Mouse (Mus musculus) hindbrain, postnatal 0 days (tissue): ENCODE measurements around the gene Tiam1. TPM values are rescaled to one million over a fixed set of nuclear protein-coding genes. Genes with fewer than 3 reads are reported as not detected.
A peak's percentile ranks its signal among the peaks of the same experiment; 100 is the strongest.

Experiments used
- ATAC-seq: fragments of 200-750 bp; cut with Nextera tagmentation; 2 replicates; pipeline ENCODE4 v1.8.0; 2017; ENCODE audit warnings: mild to moderate bottlenecking, moderate TSS enrichment, moderate library complexity
- DNase-seq: peaks from one replicate; pipeline ENCODE4 v3.0.0-alpha.2; 2015; ENCODE audit warnings: low spot score
- H3K27ac ChIP-seq: fragments of 300-500 bp; sonication (generic); 2 replicates; pipeline ENCODE4 v1.5.1; 2014; ENCODE audit warnings: mild to moderate bottlenecking
- H3K27me3 ChIP-seq: fragments of 300-500 bp; sonication (generic); 2 replicates; pipeline ENCODE4 v1.6.1; 2014; ENCODE audit warnings: low read length, mixed read lengths; ENCODE audit not compliant: insufficient read depth
- H3K36me3 ChIP-seq: fragments of 300-500 bp; sonication (generic); 2 replicates; pipeline ENCODE4 v1.6.1; 2014; ENCODE audit warnings: low read length, mixed read lengths; ENCODE audit not compliant: insufficient read depth
- H3K4me1 ChIP-seq: fragments of 300-500 bp; sonication (generic); 2 replicates; pipeline ENCODE4 v1.6.1; 2014; ENCODE audit warnings: antibody characterized with exemption, low read length, mixed read lengths; ENCODE audit not compliant: insufficient read depth
- H3K4me2 ChIP-seq: fragments of 300-500 bp; sonication (generic); 2 replicates; pipeline ENCODE4 v1.6.1; 2014; ENCODE audit warnings: low read depth, mild to moderate bottlenecking, low read length, moderate library complexity, mixed read lengths
- H3K4me3 ChIP-seq: fragments of 300-500 bp; sonication (generic); 2 replicates; pipeline ENCODE4 v1.5.1; 2014; ENCODE audit warnings: low read length
- H3K9ac ChIP-seq: fragments of 300-500 bp; sonication (generic); replicated peaks from 2 replicates; pipeline ENCODE4 v1.6.1; 2014; ENCODE audit warnings: mild to moderate bottlenecking, low read length, moderate library complexity, mixed read lengths
- H3K9me3 ChIP-seq: fragments of 300-500 bp; sonication (generic); 2 replicates; pipeline ENCODE4 v1.6.1; 2016; ENCODE audit warnings: low read length, mixed read lengths
- CTCF ChIP-seq: IDR thresholded peaks from 2 replicates; pipeline ENCODE4 v1.5.1; 2016; ENCODE audit warnings: antibody characterized with exemption, control low read depth, low read depth
- WGBS: fragments of 180-500 bp; shearing (Covaris S2); extraction: QIAGEN DNeasy Blood & Tissue Kit; methylation state at CpG from one replicate; pipeline ENCODE4 v1.1.7; 2014; 5-methylcytosine and 5-hydroxymethylcytosine counted together
- polyA plus RNA-seq: library from polyadenylated mRNA; unstranded; fragments of >200 nt; fragmentation: Nextera tagmentation; extraction: Ambion mirVana; gene quantifications from 2 replicates; pipeline ENCODE4 v1.2.1, GENCODE M21; 2015
- total RNA-seq: library from RNA; depleted of rRNA; stranded (reverse); fragments of >200 nt; gene quantifications from 2 replicates; pipeline ENCODE4 v1.2.3, GENCODE M21; 2014

Gene Tiam1
- total and polyA plus RNA-seq, 2 experiments from 2014 or later = 15.1 to 26.2 TPM

DNA sequence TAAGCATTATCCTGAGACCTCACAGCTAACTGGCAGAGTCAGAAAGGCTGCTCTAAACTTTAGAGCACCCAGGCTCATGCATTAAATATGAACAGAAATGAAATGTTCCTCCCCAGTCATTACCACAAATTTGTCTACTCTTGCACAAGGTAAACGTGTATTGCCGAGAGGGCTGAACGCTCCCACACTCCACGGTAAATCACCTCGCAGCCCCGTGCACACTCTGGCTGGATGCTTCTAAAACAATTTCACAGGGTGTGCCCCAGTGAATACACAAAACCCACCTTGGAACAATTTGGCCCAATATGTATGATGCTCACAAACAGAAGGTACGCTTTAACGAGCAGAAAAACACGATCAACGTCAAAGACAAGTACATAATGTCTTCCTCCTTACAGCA is 185.5 kb downstream of the Tiam1 start:
- no peak overlapping the region for H3K27ac ChIP-seq
- WGBS = 65% methylated on average over 10 of the region's 10 CpGs
- H3K4me1 ChIP-seq = peaks cover 3% of the 10 kb centered on the region; the same call in 1 of the 2 replicates
- no peaks in the 10 kb centered on the region for H3K36me3 ChIP-seq
- no peaks in the 10 kb centered on the region for H3K9me3 ChIP-seq
- H3K4me3 ChIP-seq = no peak overlapping the region
- no peak for DNase-seq
- H3K4me2 ChIP-seq = no peak overlapping the region
- TF ChIP-seq CTCF = no peak
- no peak overlapping the region for H3K9ac ChIP-seq
- H3K27me3 ChIP-seq = no peaks in the 10 kb centered on the region
- ATAC-seq = no peak

DNA sequence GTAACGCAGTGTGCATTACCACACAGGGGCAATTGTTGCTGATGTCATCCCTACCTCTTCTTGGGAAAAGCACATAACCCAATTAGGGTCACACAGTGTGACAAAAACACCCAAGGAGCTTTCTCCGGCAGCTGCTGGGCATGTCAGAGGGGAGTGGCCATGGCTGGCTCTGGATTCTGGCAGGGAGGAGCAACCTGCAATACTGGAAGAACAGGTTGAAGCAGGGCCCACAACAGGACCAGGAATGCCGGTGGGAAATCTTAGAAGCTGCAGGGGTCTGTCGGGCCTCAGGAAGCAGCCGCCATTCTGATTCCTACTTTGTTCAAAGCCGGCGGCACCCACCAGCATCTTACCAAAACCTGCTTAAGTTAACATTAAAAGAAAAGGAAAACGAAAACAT is 189.0 kb downstream of the Tiam1 start:
- ATAC-seq = no peak
- H3K36me3 ChIP-seq = no peaks in the 10 kb centered on the region
- no peak overlapping the region for H3K4me2 ChIP-seq
- H3K9ac ChIP-seq = no peak overlapping the region
- H3K27me3 ChIP-seq = no peaks in the 10 kb centered on the region
- no peaks in the 10 kb centered on the region for H3K9me3 ChIP-seq
- WGBS = 69% methylated on average over 8 of the region's 8 CpGs
- TF ChIP-seq CTCF = no peak
- no peaks in the 10 kb centered on the region for H3K4me1 ChIP-seq
- no peak for DNase-seq
- H3K4me3 ChIP-seq = no peak overlapping the region
- no peak overlapping the region for H3K27ac ChIP-seq

DNA sequence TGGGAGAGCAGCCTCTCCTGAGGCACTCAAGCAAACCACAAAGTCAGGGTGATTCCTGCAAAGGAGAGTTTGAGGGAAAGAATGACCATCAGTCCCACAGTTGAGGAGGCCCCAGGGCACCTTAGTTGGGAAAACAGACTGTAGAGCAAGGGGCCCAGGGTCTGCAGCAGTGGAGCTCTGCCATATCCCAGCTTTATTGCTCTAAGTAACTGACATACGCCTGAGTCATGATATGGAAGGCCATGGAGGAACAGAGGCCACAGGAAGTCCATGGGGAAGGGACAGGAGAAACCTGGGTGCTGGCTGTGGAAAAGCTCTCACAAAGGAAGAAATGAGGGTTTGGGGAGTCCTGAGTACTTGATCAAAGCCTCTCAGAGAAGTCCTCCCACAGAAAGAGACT is 189.5 kb downstream of the Tiam1 start:
- Histone ChIP-seq H3K4me1 (no peaks in the 10 kb centered on the region), H3K27ac (no peak overlapping the region), H3K4me2 (no peak overlapping the region), H3K9ac (no peak overlapping the region), H3K4me3 (no peak overlapping the region), H3K27me3 (no peaks in the 10 kb centered on the region), H3K9me3 (no peaks in the 10 kb centered on the region), H3K36me3 (no peaks in the 10 kb centered on the region)
- no peak for TF ChIP-seq CTCF
- DNase-seq (no peak), ATAC-seq (no peak)
- WGBS = 93% methylated on average over 1 of the region's 1 CpGs

DNA sequence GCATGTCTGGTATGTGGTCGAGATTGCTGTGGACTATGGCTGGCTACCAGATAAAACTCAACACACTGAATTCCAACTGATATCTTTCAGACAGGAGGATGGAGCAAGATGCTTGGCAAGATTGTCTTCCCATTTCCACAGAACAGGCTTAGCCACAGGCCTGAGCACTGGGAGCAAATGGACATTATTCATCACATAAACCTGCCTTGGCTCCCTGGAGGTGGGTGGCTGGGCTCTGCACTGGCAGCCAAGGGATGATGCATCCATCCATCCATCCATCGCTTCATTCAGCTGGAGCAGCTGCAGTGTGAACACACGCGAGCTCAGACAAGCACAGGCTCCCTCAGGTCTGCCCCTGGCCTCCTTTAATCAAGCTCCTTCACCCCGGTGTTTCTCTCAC is 190.7 kb downstream of the Tiam1 start:
- Histone ChIP-seq H3K4me3 (no peak overlapping the region), H3K9ac (no peak overlapping the region), H3K4me2 (no peak overlapping the region), H3K36me3 (no peaks in the 10 kb centered on the region), H3K27me3 (no peaks in the 10 kb centered on the region), H3K27ac (no peak overlapping the region), H3K9me3 (no peaks in the 10 kb centered on the region), H3K4me1 (no peaks in the 10 kb centered on the region)
- DNase-seq (no peak), ATAC-seq (no peak)
- WGBS = 80% methylated on average over 5 of the region's 5 CpGs
- no peak for TF ChIP-seq CTCF

DNA sequence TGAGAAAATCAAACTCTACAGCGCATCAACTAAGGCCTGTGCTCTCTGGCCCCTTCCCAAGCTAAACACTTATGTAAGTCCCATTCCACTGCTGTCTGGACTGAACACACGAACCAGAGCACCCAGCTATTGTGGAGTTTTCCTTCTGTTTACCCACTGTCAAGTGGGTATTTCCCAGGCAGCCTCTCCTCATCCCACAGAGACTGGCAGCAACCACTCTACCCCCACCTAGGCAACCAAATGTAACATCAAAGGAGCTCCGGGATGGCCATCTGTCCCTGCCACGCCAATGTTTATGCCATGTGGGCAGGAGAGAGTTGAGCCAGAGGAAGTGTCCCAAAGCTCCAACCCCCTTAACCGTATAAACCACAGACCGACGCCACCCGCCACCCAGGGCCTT is 192.8 kb downstream of the Tiam1 start:
- Histone ChIP-seq H3K9me3 (no peaks in the 10 kb centered on the region), H3K4me1 (no peaks in the 10 kb centered on the region), H3K27me3 (no peaks in the 10 kb centered on the region), H3K27ac (peak overlapping the region; percentile 38), H3K9ac (no peak overlapping the region), H3K4me2 (no peak overlapping the region), H3K4me3 (no peak overlapping the region), H3K36me3 (no peaks in the 10 kb centered on the region)
- DNase-seq = peak; percentile 50
- TF ChIP-seq CTCF = no peak
- 60% methylated on average over 8 of the region's 8 CpGs for WGBS
- ATAC-seq = peak; percentile 54

DNA sequence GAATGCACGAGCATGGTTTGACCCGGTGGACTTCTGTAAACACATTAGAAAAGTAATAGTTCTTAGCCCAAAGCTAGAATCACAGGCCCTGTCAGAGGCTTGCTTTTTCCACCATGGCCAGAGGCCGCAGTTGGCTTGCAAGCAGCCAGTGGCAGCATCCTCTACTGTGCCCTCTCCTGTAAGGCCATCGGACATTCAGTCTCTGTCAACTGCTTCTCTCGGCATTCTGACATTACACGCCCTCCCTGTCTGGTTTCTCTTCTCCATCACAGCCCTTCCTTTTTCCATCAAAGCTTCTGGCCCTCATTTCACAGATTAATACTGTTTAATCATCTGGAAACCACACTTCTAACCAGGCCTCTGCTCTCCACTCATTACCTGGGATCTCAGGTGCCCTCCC is 193.3 kb downstream of the Tiam1 start:
- ATAC-seq = no peak
- TF ChIP-seq CTCF = no peak
- no peak for DNase-seq
- H3K27me3 ChIP-seq = no peaks in the 10 kb centered on the region
- H3K9ac ChIP-seq = no peak overlapping the region
- no peaks in the 10 kb centered on the region for H3K36me3 ChIP-seq
- no peak overlapping the region for H3K4me3 ChIP-seq
- H3K4me1 ChIP-seq = no peaks in the 10 kb centered on the region
- no peak overlapping the region for H3K4me2 ChIP-seq
- H3K9me3 ChIP-seq = no peaks in the 10 kb centered on the region
- H3K27ac ChIP-seq = peak overlapping the region; percentile 38
- WGBS = 78% methylated on average over 6 of the region's 6 CpGs

DNA sequence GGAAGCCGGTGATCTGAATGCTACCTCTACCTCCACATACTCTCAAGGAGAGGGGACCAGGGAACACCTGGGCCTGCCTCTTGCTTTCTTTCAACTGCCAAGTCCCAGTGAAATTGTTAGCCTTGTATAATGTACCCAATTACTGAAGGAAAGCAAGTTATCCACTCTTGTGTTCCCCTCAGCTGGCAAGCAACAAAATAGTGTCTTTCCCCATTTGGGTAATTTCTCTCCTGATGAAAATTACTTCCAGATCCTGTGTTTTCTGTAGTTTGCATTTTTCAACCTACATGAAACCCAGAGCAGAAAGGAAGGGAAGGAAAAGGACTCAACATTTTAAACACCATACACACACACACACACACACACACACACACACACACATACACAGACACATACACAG is 195.5 kb downstream of the Tiam1 start:
- Histone ChIP-seq H3K27ac (no peak overlapping the region), H3K4me1 (peaks cover 15% of the 10 kb centered on the region; the same call in 1 of the 2 replicates), H3K4me3 (no peak overlapping the region), H3K9ac (no peak overlapping the region), H3K4me2 (no peak overlapping the region), H3K36me3 (no peaks in the 10 kb centered on the region), H3K9me3 (no peaks in the 10 kb centered on the region), H3K27me3 (no peaks in the 10 kb centered on the region)
- no peak for TF ChIP-seq CTCF
- DNase-seq (no peak), ATAC-seq (no peak)
- WGBS = 100% methylated on average over 1 of the region's 1 CpGs
